Mouse (Mus musculus): Measurements from ENCODE around the gene Ccdc171. TPM values are rescaled to one million over a fixed set of nuclear protein-coding genes. Genes with fewer than 3 reads are reported as not detected.

Ccdc171 gene
- total RNA-seq, 1 experiment = 3.5 TPM

GRCm38 (mm10) chr4:83798674-83799430, 273.5 kb downstream of the Ccdc171 start:
- no peaks in the 10 kb centered on the region for H3K9me3 ChIP-seq (ENCODE audit: control insufficient read depth, insufficient read depth, low read depth, low read length)
- no peak for TF ChIP-seq MAFK (IDR thresholded peaks at IDR 0.05; ENCODE audit: insufficient read depth, low read depth, low read length)
- TF ChIP-seq HCFC1 (IDR thresholded peaks at IDR 0.05; ENCODE audit: borderline replicate concordance, insufficient read depth, low read length) = no peak
- TF ChIP-seq ZC3H11A (IDR thresholded peaks at IDR 0.05; ENCODE audit: borderline replicate concordance, low read depth, low read length) = no peak
- TF ChIP-seq CHD2 (IDR thresholded peaks at IDR 0.05; ENCODE audit: low read depth, low read length) = no peak
- TF ChIP-seq ZNF384 (IDR thresholded peaks at IDR 0.05; ENCODE audit: low read depth, low read length) = no peak
- in situ Hi-C loops (cut with MboI; ENCODE audit: low sequenced_read_pairs in 2 of 2, unreplicated experiment in 2 of 2) = no loop called here
- H3K4me3 ChIP-seq (ENCODE audit: insufficient read depth in 1 of 2, low read depth in 1 of 2, low read length in 2 of 2, poor library complexity in 1 of 2, severe bottlenecking in 1 of 2) = no peak overlapping the region
- H3K4me1 ChIP-seq (ENCODE audit: control insufficient read depth in 2 of 2, insufficient read depth in 2 of 2, low read length in 2 of 2, poor library complexity in 1 of 2) = no peaks in the 10 kb centered on the region
- H3K9ac ChIP-seq (ENCODE audit: insufficient read depth, low read depth, low read length, poor library complexity, severe bottlenecking) = no peak overlapping the region
- DNase-seq (ENCODE audit: low read depth, low spot score) = no peak
- H3K36me3 ChIP-seq (ENCODE audit: control insufficient read depth, insufficient read depth, low read length, poor library complexity, severe bottlenecking) = no peaks in the 10 kb centered on the region
- H3K27ac ChIP-seq (ENCODE audit: insufficient read depth, low read depth, low read length, poor library complexity, severe bottlenecking) = no peak overlapping the region

GRCm38 (mm10) chr4:83800402-83800801, 275.1 kb downstream of the Ccdc171 start:
- Histone ChIP-seq H3K36me3 (ENCODE audit: control insufficient read depth, insufficient read depth, low read length, poor library complexity, severe bottlenecking) (no peaks in the 10 kb centered on the region), H3K9ac (ENCODE audit: insufficient read depth, low read depth, low read length, poor library complexity, severe bottlenecking) (no peak overlapping the region), H3K9me3 (ENCODE audit: control insufficient read depth, insufficient read depth, low read depth, low read length) (no peaks in the 10 kb centered on the region), H3K27ac (ENCODE audit: insufficient read depth, low read depth, low read length, poor library complexity, severe bottlenecking) (no peak overlapping the region), H3K4me1 (ENCODE audit: control insufficient read depth in 2 of 2, insufficient read depth in 2 of 2, low read length in 2 of 2, poor library complexity in 1 of 2) (no peaks in the 10 kb centered on the region), H3K4me3 (ENCODE audit: insufficient read depth in 1 of 2, low read depth in 1 of 2, low read length in 2 of 2, poor library complexity in 1 of 2, severe bottlenecking in 1 of 2) (no peak overlapping the region)
- no peak for TF ChIP-seq ZNF384 (IDR thresholded peaks at IDR 0.05; ENCODE audit: low read depth, low read length)
- TF ChIP-seq MAFK (IDR thresholded peaks at IDR 0.05; ENCODE audit: insufficient read depth, low read depth, low read length) = no peak
- TF ChIP-seq ZC3H11A (IDR thresholded peaks at IDR 0.05; ENCODE audit: borderline replicate concordance, low read depth, low read length) = no peak
- no peak for TF ChIP-seq HCFC1 (IDR thresholded peaks at IDR 0.05; ENCODE audit: borderline replicate concordance, insufficient read depth, low read length)
- TF ChIP-seq CHD2 (IDR thresholded peaks at IDR 0.05; ENCODE audit: low read depth, low read length) = no peak
- no peak for DNase-seq (ENCODE audit: low read depth, low spot score)
- in situ Hi-C loops (cut with MboI; ENCODE audit: low sequenced_read_pairs in 2 of 2, unreplicated experiment in 2 of 2) = no loop called here

- H3K9ac ChIP-seq (ENCODE audit: insufficient read depth, low read depth, low read length, poor library complexity, severe bottlenecking) = no peak overlapping the region
- TF ChIP-seq HCFC1 (IDR thresholded peaks at IDR 0.05; ENCODE audit: borderline replicate concordance, insufficient read depth, low read length) = no peak
- TF ChIP-seq CHD2 (IDR thresholded peaks at IDR 0.05; ENCODE audit: low read depth, low read length) = no peak
- TF ChIP-seq ZC3H11A (IDR thresholded peaks at IDR 0.05; ENCODE audit: borderline replicate concordance, low read depth, low read length) = no peak
- TF ChIP-seq MAFK (IDR thresholded peaks at IDR 0.05; ENCODE audit: insufficient read depth, low read depth, low read length) = no peak
- TF ChIP-seq ZNF384 (IDR thresholded peaks at IDR 0.05; ENCODE audit: low read depth, low read length) = no peak
- no peak for DNase-seq (ENCODE audit: low read depth, low spot score)
- H3K4me1 ChIP-seq (ENCODE audit: control insufficient read depth in 2 of 2, insufficient read depth in 2 of 2, low read length in 2 of 2, poor library complexity in 1 of 2) = no peaks in the 10 kb centered on the region
- in situ Hi-C loops (cut with MboI; ENCODE audit: low sequenced_read_pairs in 2 of 2, unreplicated experiment in 2 of 2) = no loop called here
- no peaks in the 10 kb centered on the region for H3K36me3 ChIP-seq (ENCODE audit: control insufficient read depth, insufficient read depth, low read length, poor library complexity, severe bottlenecking)
- no peak overlapping the region for H3K27ac ChIP-seq (ENCODE audit: insufficient read depth, low read depth, low read length, poor library complexity, severe bottlenecking)
- no peak overlapping the region for H3K4me3 ChIP-seq (ENCODE audit: insufficient read depth in 1 of 2, low read depth in 1 of 2, low read length in 2 of 2, poor library complexity in 1 of 2, severe bottlenecking in 1 of 2)
- H3K9me3 ChIP-seq (ENCODE audit: control insufficient read depth, insufficient read depth, low read depth, low read length) = no peaks in the 10 kb centered on the region
These were observed 291.6 kb downstream of the Ccdc171 start for GRCm38 (mm10) chr4:83816925-83817324.

- H3K9me3 ChIP-seq (ENCODE audit: control insufficient read depth, insufficient read depth, low read depth, low read length) = no peaks in the 10 kb centered on the region
- H3K4me1 ChIP-seq (ENCODE audit: control insufficient read depth in 2 of 2, insufficient read depth in 2 of 2, low read length in 2 of 2, poor library complexity in 1 of 2) = no peaks in the 10 kb centered on the region
These were observed 304.5 kb downstream of the Ccdc171 start for GRCm38 (mm10) chr4:83829718-83830459.

More at GRCm38 (mm10) chr4:83829718-83830459, 304.5 kb downstream of the Ccdc171 start:
- Histone ChIP-seq H3K9ac (ENCODE audit: insufficient read depth, low read depth, low read length, poor library complexity, severe bottlenecking) (no peak overlapping the region), H3K27ac (ENCODE audit: insufficient read depth, low read depth, low read length, poor library complexity, severe bottlenecking) (no peak overlapping the region), H3K36me3 (ENCODE audit: control insufficient read depth, insufficient read depth, low read length, poor library complexity, severe bottlenecking) (no peaks in the 10 kb centered on the region), H3K4me3 (ENCODE audit: insufficient read depth in 1 of 2, low read depth in 1 of 2, low read length in 2 of 2, poor library complexity in 1 of 2, severe bottlenecking in 1 of 2) (no peak overlapping the region)
- in situ Hi-C loops (cut with MboI; ENCODE audit: low sequenced_read_pairs in 2 of 2, unreplicated experiment in 2 of 2) = no loop called here
- no peak for TF ChIP-seq MAFK (IDR thresholded peaks at IDR 0.05; ENCODE audit: insufficient read depth, low read depth, low read length)
- TF ChIP-seq HCFC1 (IDR thresholded peaks at IDR 0.05; ENCODE audit: borderline replicate concordance, insufficient read depth, low read length) = no peak
- no peak for TF ChIP-seq ZNF384 (IDR thresholded peaks at IDR 0.05; ENCODE audit: low read depth, low read length)
- no peak for TF ChIP-seq ZC3H11A (IDR thresholded peaks at IDR 0.05; ENCODE audit: borderline replicate concordance, low read depth, low read length)
- TF ChIP-seq CHD2 (IDR thresholded peaks at IDR 0.05; ENCODE audit: low read depth, low read length) = no peak
- DNase-seq (ENCODE audit: low read depth, low spot score) = no peak
